Mouse (Mus musculus) cortical plate, adult 2 months (tissue): ENCODE measurements around the gene Uvrag.

Experiments used
- CTCF ChIP-seq: fragments of 200-500 bp; IDR thresholded peaks from 2 replicates; pipeline ENCODE4 v1.5.1; 2011; ENCODE audit warnings: mild to moderate bottlenecking, control low read depth, low read length; ENCODE audit not compliant: insufficient read depth; ENCODE audit errors: extremely low read depth
- POLR2A ChIP-seq: fragments of 200-500 bp; IDR thresholded peaks from 2 replicates; pipeline ENCODE4 v1.6.1; 2011; ENCODE audit warnings: mild to moderate bottlenecking, low read length, control low read depth; ENCODE audit not compliant: insufficient read depth; ENCODE audit errors: extremely low read depth

- TF ChIP-seq CTCF, result no peak
- no peak for TF ChIP-seq POLR2A
Observed at GRCm38 (mm10) chr7:98970721-98971120, 170.2 kb downstream of the Uvrag start.
